Mouse (Mus musculus): ENCODE measurements around the gene Gm49345. TPM values are rescaled to one million over a fixed set of nuclear protein-coding genes. Genes with fewer than 3 reads are reported as not detected.

The Gm49345 gene
- polyA plus RNA-seq, 1 experiment, result 0.30 TPM

DNA sequence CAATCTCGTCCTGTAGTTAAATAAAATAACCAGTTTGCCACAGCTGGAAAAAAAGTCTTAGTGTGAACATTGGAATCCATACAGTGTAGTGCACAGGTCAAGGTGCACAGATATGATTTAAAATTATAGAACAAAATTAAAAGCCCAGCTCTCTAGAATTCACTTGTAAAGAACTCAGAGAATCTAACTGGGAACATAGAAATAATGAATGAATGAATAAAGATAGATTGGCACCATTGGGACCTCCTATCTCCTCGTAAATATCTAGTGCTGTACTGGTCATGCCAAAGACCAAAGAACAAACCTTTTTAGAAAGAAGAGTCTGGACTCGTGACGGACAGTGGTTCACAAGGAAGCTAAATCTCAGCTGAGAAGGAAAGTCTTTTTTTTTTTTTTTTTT lies 83.8 kb downstream of the Gm49345 start, which contains the start of gene Zfp748:
Zfp748 (minus strand) TSS at position 101 of the 400 bp plus-strand sequence.
- TF ChIP-seq SRF (IDR thresholded peaks at IDR 0.05; ENCODE audit: control insufficient read depth, insufficient read length, low read depth) (no peak), CEBPB (IDR thresholded peaks at IDR 0.05; ENCODE audit: insufficient read depth, poor library complexity, severe bottlenecking) (no peak)
- peak within 1 kb of the TSS; percentile 68 for H3K4me3 ChIP-seq
- H3K36me3 ChIP-seq (ENCODE audit: control insufficient read depth, insufficient read depth), result no peaks in the 10 kb centered on the region
- H3K27me3 ChIP-seq (ENCODE audit: control insufficient read depth, insufficient read depth, insufficient read length), result no peaks in the 10 kb centered on the region
- H3K4me2 ChIP-seq (ENCODE audit: low read depth), result peak within 1 kb of the TSS; percentile 83
- peaks cover 37% of the 10 kb centered on the region for H3K79me2 ChIP-seq (ENCODE audit: control insufficient read depth, insufficient read depth)
- H3ac ChIP-seq (ENCODE audit: control insufficient read depth, insufficient read length), result peak within 1 kb of the TSS; percentile 90

GRCm38 (mm10) chr13:67552505-67553346 lies 84.8 kb downstream of the Gm49345 start:
- H3K4me3 ChIP-seq, result peak overlapping the region; percentile 68
- H3K36me3 ChIP-seq (ENCODE audit: control insufficient read depth, insufficient read depth), result no peaks in the 10 kb centered on the region
- peak overlapping the region; percentile 90 for H3ac ChIP-seq (ENCODE audit: control insufficient read depth, insufficient read length)

DNA sequence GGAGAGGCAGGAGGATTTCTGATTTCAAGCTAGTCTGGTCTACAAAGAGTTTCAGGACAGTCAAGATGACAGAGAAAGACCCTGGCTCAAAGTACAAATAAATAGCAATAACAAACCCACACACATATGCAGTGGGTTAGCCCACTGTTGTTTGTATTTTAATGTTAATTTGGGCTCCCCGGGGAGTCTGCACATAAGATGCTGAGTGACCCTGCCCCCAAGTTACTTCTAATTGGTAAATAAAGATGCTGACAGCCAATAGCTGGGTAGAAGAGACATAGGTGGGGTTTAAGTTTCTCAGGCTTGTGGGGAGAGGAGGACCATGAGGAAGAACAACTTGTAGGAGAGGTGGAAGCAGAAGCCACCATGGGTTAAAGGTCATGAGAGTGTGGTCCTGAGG lies 91.6 kb downstream of the Gm49345 start:
- no peak for TF ChIP-seq TCF12 (IDR thresholded peaks at IDR 0.05; ENCODE audit: insufficient read depth, poor library complexity, severe bottlenecking)
- TF ChIP-seq CEBPB (IDR thresholded peaks at IDR 0.05; ENCODE audit: insufficient read depth, poor library complexity, severe bottlenecking), result no peak
- TF ChIP-seq E2F4 (IDR thresholded peaks at IDR 0.05; ENCODE audit: insufficient read depth), result no peak
- TF ChIP-seq MYOG (IDR thresholded peaks at IDR 0.05; ENCODE audit: control insufficient read depth in 1 of 3, insufficient read depth in 1 of 3, insufficient read length in 2 of 3, low read depth in 2 of 3), result no peak
- TF ChIP-seq USF1 (IDR thresholded peaks at IDR 0.05; ENCODE audit: low read depth), result no peak
- TF ChIP-seq POLR2AphosphoS2 (IDR thresholded peaks at IDR 0.05; ENCODE audit: insufficient read length, low read depth), result no peak
- no peak for TF ChIP-seq TCF3 (IDR thresholded peaks at IDR 0.05; ENCODE audit: insufficient read length, low read depth)
- no peak for TF ChIP-seq MYOD1 (IDR thresholded peaks at IDR 0.05; ENCODE audit: control insufficient read depth in 1 of 3, insufficient read length in 2 of 3, low read depth in 2 of 3)
- no peak for TF ChIP-seq POLR2A (IDR thresholded peaks at IDR 0.05; ENCODE audit: insufficient read length, low read depth)
- TF ChIP-seq MAX (IDR thresholded peaks at IDR 0.05; ENCODE audit: low read depth), result no peak
- TF ChIP-seq SRF (IDR thresholded peaks at IDR 0.05; ENCODE audit: control insufficient read depth, insufficient read length, low read depth), result no peak
- no peak for TF ChIP-seq REST (IDR thresholded peaks at IDR 0.05; ENCODE audit: insufficient read depth, insufficient read length)
- Histone ChIP-seq H3K27me3 (ENCODE audit: control insufficient read depth, insufficient read depth, insufficient read length) (no peaks in the 10 kb centered on the region), H3ac (ENCODE audit: control insufficient read depth, insufficient read length) (no peak overlapping the region), H3K36me3 (ENCODE audit: control insufficient read depth, insufficient read depth) (peaks cover 28% of the 10 kb centered on the region), H3K4me3 (no peak overlapping the region), H3K79me2 (ENCODE audit: control insufficient read depth, insufficient read depth) (peaks cover 26% of the 10 kb centered on the region), H3K4me2 (ENCODE audit: low read depth) (no peak overlapping the region)

More at GRCm38 (mm10) chr13:67552505-67553346, 84.8 kb downstream of the Gm49345 start:
- Histone ChIP-seq H3K79me2 (ENCODE audit: control insufficient read depth, insufficient read depth) (peaks cover 43% of the 10 kb centered on the region), H3K27me3 (ENCODE audit: control insufficient read depth, insufficient read depth, insufficient read length) (no peaks in the 10 kb centered on the region), H3K4me2 (ENCODE audit: low read depth) (peak overlapping the region; percentile 83)
- TF ChIP-seq CEBPB (IDR thresholded peaks at IDR 0.05; ENCODE audit: insufficient read depth, poor library complexity, severe bottlenecking), result no peak
- no peak for TF ChIP-seq MYOD1 (IDR thresholded peaks at IDR 0.05; ENCODE audit: control insufficient read depth in 1 of 3, insufficient read length in 2 of 3, low read depth in 2 of 3)
- TF ChIP-seq SRF (IDR thresholded peaks at IDR 0.05; ENCODE audit: control insufficient read depth, insufficient read length, low read depth), result no peak
- no peak for TF ChIP-seq MYOG (IDR thresholded peaks at IDR 0.05; ENCODE audit: control insufficient read depth in 1 of 3, insufficient read depth in 1 of 3, insufficient read length in 2 of 3, low read depth in 2 of 3)
- TF ChIP-seq POLR2A (IDR thresholded peaks at IDR 0.05; ENCODE audit: insufficient read length, low read depth), result peak; percentile 60
- TF ChIP-seq E2F4 (IDR thresholded peaks at IDR 0.05; ENCODE audit: insufficient read depth), result no peak
- peak; percentile 59 for TF ChIP-seq POLR2AphosphoS2 (IDR thresholded peaks at IDR 0.05; ENCODE audit: insufficient read length, low read depth)
- no peak for TF ChIP-seq MAX (IDR thresholded peaks at IDR 0.05; ENCODE audit: low read depth)
- TF ChIP-seq REST (IDR thresholded peaks at IDR 0.05; ENCODE audit: insufficient read depth, insufficient read length), result no peak

Other genes with a start within 250 kb of the Gm49345 start
- 1.1 TPM for gene Zfp429, start 237.9 kb downstream of the Gm49345 start, polyA plus RNA-seq (2012; fragmentation: generic; extraction: Trizol)
- not detected for gene Zfp459, start 216.4 kb downstream of the Gm49345 start, polyA plus RNA-seq (2012; fragmentation: generic; extraction: Trizol)
- 1.4 TPM for gene Zfp874a, start 186.1 kb downstream of the Gm49345 start, polyA plus RNA-seq (2012; fragmentation: generic; extraction: Trizol)
- 1.8 TPM for gene Zfp874b, start 153.5 kb downstream of the Gm49345 start, polyA plus RNA-seq (2012; fragmentation: generic; extraction: Trizol)
- 1.6 TPM for gene Zfp58, start 137.2 kb downstream of the Gm49345 start, polyA plus RNA-seq (2012; fragmentation: generic; extraction: Trizol)
- gene Gm26965, start 111.6 kb downstream of the Gm49345 start, polyA plus RNA-seq (2012; fragmentation: generic; extraction: Trizol), result not detected
- 18.0 TPM for gene Zfp87, start 111.6 kb downstream of the Gm49345 start, polyA plus RNA-seq (2012; fragmentation: generic; extraction: Trizol)
- 0.68 TPM for gene Zfp748, start 83.9 kb downstream of the Gm49345 start, polyA plus RNA-seq (2012; fragmentation: generic; extraction: Trizol)
- gene Zfp729b, start 28.1 kb downstream of the Gm49345 start, polyA plus RNA-seq (2012; fragmentation: generic; extraction: Trizol), result 0.86 TPM
- gene Zfp729a, start within 50 bp of the Gm49345 start, polyA plus RNA-seq (2012; fragmentation: generic; extraction: Trizol), result 0.88 TPM
- gene Zfp738, start 49.3 kb upstream of the Gm49345 start, polyA plus RNA-seq (2012; fragmentation: generic; extraction: Trizol), result 0.52 TPM
- 1.3 TPM for gene Zfp65, start 91.4 kb upstream of the Gm49345 start, polyA plus RNA-seq (2012; fragmentation: generic; extraction: Trizol)
- 0.66 TPM for gene Zfp85, start 117.5 kb upstream of the Gm49345 start, polyA plus RNA-seq (2012; fragmentation: generic; extraction: Trizol)
- gene Zfp493, start 141.9 kb upstream of the Gm49345 start, polyA plus RNA-seq (2012; fragmentation: generic; extraction: Trizol), result 0.08 TPM
- 0.17 TPM for gene Zfp273, start 176.0 kb upstream of the Gm49345 start, polyA plus RNA-seq (2012; fragmentation: generic; extraction: Trizol)
- not detected for gene Gm10037, start 193.3 kb upstream of the Gm49345 start, polyA plus RNA-seq (2012; fragmentation: generic; extraction: Trizol)
- not detected for gene BC048507, start 225.6 kb upstream of the Gm49345 start, polyA plus RNA-seq (2012; fragmentation: generic; extraction: Trizol)

Measured in myocyte (in vitro differentiated cells).